Mouse (Mus musculus) megakaryocyte, embryonic 14.5 days (primary cell): ENCODE measurements around the gene 2900026A02Rik.

Source experiments
- FLI1 ChIP-seq: IDR thresholded peaks from 2 replicates; pipeline ENCODE4 v1.6.1; 2012; ENCODE audit warnings: low read length, inconsistent platforms, mixed read lengths
- GATA1 ChIP-seq: IDR thresholded peaks from 3 replicates; pipeline ENCODE4 v1.6.1; 2012; ENCODE audit warnings: mixed read lengths, low read length, inconsistent platforms, borderline replicate concordance

- TF ChIP-seq GATA1: no peak
- TF ChIP-seq FLI1: no peak
Measured at GRCm38 (mm10) chr5:113085931-113086330, 135.1 kb downstream of the 2900026A02Rik start.
